Mouse (Mus musculus): ENCODE measurements at regions not wholly inside any gene's neighbourhood (a gene's known extent, or its start where the extent isn't known, plus 50 kb on each side); places are given as distances from the start of the nearest gene placed in this dataset.

- no peak for TF ChIP-seq POLR2A (IDR thresholded peaks at IDR 0.05; ENCODE audit: insufficient read depth, low read length)
- TF ChIP-seq CTCF (IDR thresholded peaks at IDR 0.05; ENCODE audit: low read depth, low read length): no peak
- no peak for TF ChIP-seq EP300 (IDR thresholded peaks at IDR 0.05; ENCODE audit: insufficient read depth, low read depth, low read length)
Measured at GRCm38 (mm10) chr17:62546286-62546685, 334.8 kb downstream of the Efna5 start.
